Mouse (Mus musculus) forebrain, embryonic 12.5 days (tissue): ENCODE results near the gene Tnfrsf13c. TPM values are rescaled to one million over a fixed set of nuclear protein-coding genes. Genes with fewer than 3 reads are reported as not detected.

ENCODE experiments used
- ATAC-seq: fragments of 200-750 bp; cut with Nextera tagmentation; 2 replicates; pipeline ENCODE4 v1.8.0; 2017; ENCODE audit warnings: moderate TSS enrichment; ENCODE audit not compliant: low FRiP score
- H3K27ac ChIP-seq: fragments of 300-500 bp; sonication (generic); 2 replicates; pipeline ENCODE4 v1.5.1; 2016; ENCODE audit warnings: mild to moderate bottlenecking
- H3K27me3 ChIP-seq: fragments of 300-500 bp; sonication (generic); 2 replicates; pipeline ENCODE4 v1.6.1; 2016; ENCODE audit warnings: mild to moderate bottlenecking
- H3K36me3 ChIP-seq: fragments of 300-500 bp; sonication (generic); replicated peaks from 2 replicates; pipeline ENCODE4 v1.6.1; 2016; ENCODE audit warnings: mild to moderate bottlenecking
- H3K4me1 ChIP-seq: fragments of 300-500 bp; sonication (generic); 2 replicates; pipeline ENCODE4 v1.6.1; 2016
- H3K4me2 ChIP-seq: fragments of 300-500 bp; sonication (generic); 2 replicates; pipeline ENCODE4 v1.6.1; 2016; ENCODE audit warnings: mild to moderate bottlenecking, moderate library complexity
- H3K4me3 ChIP-seq: fragments of 300-500 bp; sonication (generic); replicated peaks from 2 replicates; pipeline ENCODE4 v1.5.1; 2016; ENCODE audit warnings: mild to moderate bottlenecking
- H3K9ac ChIP-seq: fragments of 300-500 bp; sonication (generic); 2 replicates; pipeline ENCODE4 v1.6.1; 2016; ENCODE audit warnings: mild to moderate bottlenecking
- H3K9me3 ChIP-seq: fragments of 300-500 bp; sonication (generic); 2 replicates; pipeline ENCODE4 v1.6.1; 2016
- WGBS: fragments of 180-500 bp; shearing (Covaris S2); methylation state at CpG from one replicate; pipeline ENCODE4 v1.1.7; 2016; 5-methylcytosine and 5-hydroxymethylcytosine counted together
- microRNA counts: library from miRNA; unstranded; fragments of <30 nt; microRNA quantifications from one replicate; lab custom pipeline; 2017
- microRNA-seq: library from miRNA; unstranded; fragments of <30 nt; microRNA quantifications from one replicate; pipeline ENCODE4, GENCODE M21; 2017
- polyA plus RNA-seq: library from polyadenylated mRNA; unstranded; fragments of >200 nt; fragmentation: Nextera tagmentation; extraction: Ambion mirVana; gene quantifications from 2 replicates; pipeline ENCODE4 v1.2.1, GENCODE M21; 2016

Tnfrsf13c gene
- polyA plus RNA-seq, 1 experiment from 2014 or later: 0.29 TPM

GRCm38 (mm10) chr15:82185062-82185783 lies 38.9 kb downstream of the Tnfrsf13c start:
- H3K9me3 ChIP-seq: peaks cover 7% of the 10 kb centered on the region
- H3K27me3 ChIP-seq: no peaks in the 10 kb centered on the region
- WGBS: 93% methylated on average over 14 of the region's 14 CpGs
- no peak overlapping the region for H3K4me3 ChIP-seq
- H3K36me3 ChIP-seq: peaks cover 100% of the 10 kb centered on the region
- ATAC-seq: no peak
- 0 out of 2 replicates have a peak overlapping the region, but pooled peaks have one; percentile 19 for H3K27ac ChIP-seq
- H3K4me2 ChIP-seq: no peak overlapping the region
- no peaks in the 10 kb centered on the region for H3K4me1 ChIP-seq
- H3K9ac ChIP-seq: no peak overlapping the region

- Histone ChIP-seq H3K9ac (no peak overlapping the region), H3K4me3 (no peak overlapping the region), H3K36me3 (peaks cover 100% of the 10 kb centered on the region), H3K4me1 (no peaks in the 10 kb centered on the region), H3K27me3 (no peaks in the 10 kb centered on the region), H3K9me3 (peaks cover 10% of the 10 kb centered on the region), H3K27ac (0 out of 2 replicates have a peak overlapping the region, but pooled peaks have one; percentile 19), H3K4me2 (no peak overlapping the region)
- ATAC-seq: no peak
- WGBS: 96% methylated on average over 10 of the region's 10 CpGs
Observed at GRCm38 (mm10) chr15:82184656-82185055, 39.5 kb downstream of the Tnfrsf13c start.

- Histone ChIP-seq H3K9me3 (peaks cover 10% of the 10 kb centered on the region), H3K4me2 (no peak overlapping the region), H3K27ac (peak overlapping the region; percentile 42; the same call in 1 of the 2 replicates), H3K27me3 (no peaks in the 10 kb centered on the region), H3K4me3 (no peak overlapping the region), H3K4me1 (no peaks in the 10 kb centered on the region), H3K9ac (no peak overlapping the region), H3K36me3 (peaks cover 100% of the 10 kb centered on the region)
- WGBS: 88% methylated on average over 7 of the region's 7 CpGs
- ATAC-seq: no peak
Observed at GRCm38 (mm10) chr15:82184183-82184582, 40.0 kb downstream of the Tnfrsf13c start.

GRCm38 (mm10) chr15:82183596-82183995 lies 40.6 kb downstream of the Tnfrsf13c start:
- Histone ChIP-seq H3K4me2 (no peak overlapping the region), H3K9ac (no peak overlapping the region), H3K27ac (peak overlapping the region; percentile 42; the same call in 1 of the 2 replicates), H3K9me3 (peaks cover 10% of the 10 kb centered on the region), H3K27me3 (no peaks in the 10 kb centered on the region), H3K4me1 (no peaks in the 10 kb centered on the region), H3K36me3 (peaks cover 100% of the 10 kb centered on the region), H3K4me3 (no peak overlapping the region)
- WGBS: 87% methylated on average over 10 of the region's 10 CpGs
- no peak for ATAC-seq

- Histone ChIP-seq H3K4me2 (no peak overlapping the region), H3K27ac (no peak overlapping the region), H3K9me3 (peaks cover 10% of the 10 kb centered on the region), H3K27me3 (no peaks in the 10 kb centered on the region), H3K4me3 (no peak overlapping the region), H3K4me1 (no peaks in the 10 kb centered on the region), H3K36me3 (peaks cover 100% of the 10 kb centered on the region), H3K9ac (no peak overlapping the region)
- ATAC-seq: no peak
- 97% methylated on average over 4 of the region's 4 CpGs for WGBS
Observed at GRCm38 (mm10) chr15:82182311-82182710, 41.9 kb downstream of the Tnfrsf13c start.

- Histone ChIP-seq H3K4me2 (no peak overlapping the region), H3K9me3 (peaks cover 10% of the 10 kb centered on the region)
- 96% methylated on average over 5 of the region's 5 CpGs for WGBS
Observed at GRCm38 (mm10) chr15:82181131-82181530, 43.0 kb downstream of the Tnfrsf13c start.

GRCm38 (mm10) chr15:82177743-82178290 lies 46.4 kb downstream of the Tnfrsf13c start:
- peaks cover 10% of the 10 kb centered on the region for H3K9me3 ChIP-seq
- H3K4me3 ChIP-seq: no peak overlapping the region
- WGBS: 90% methylated on average over 7 of the region's 7 CpGs

More at GRCm38 (mm10) chr15:82181131-82181530, 43.0 kb downstream of the Tnfrsf13c start:
- Histone ChIP-seq H3K27me3 (no peaks in the 10 kb centered on the region), H3K9ac (no peak overlapping the region), H3K27ac (no peak overlapping the region), H3K4me3 (no peak overlapping the region), H3K4me1 (no peaks in the 10 kb centered on the region), H3K36me3 (peaks cover 99% of the 10 kb centered on the region)
- no peak for ATAC-seq

GRCm38 (mm10) chr15:82175091-82175490 lies 49.1 kb downstream of the Tnfrsf13c start:
- 93% methylated on average over 9 of the region's 9 CpGs for WGBS

More at GRCm38 (mm10) chr15:82177743-82178290, 46.4 kb downstream of the Tnfrsf13c start:
- Histone ChIP-seq H3K4me2 (no peak overlapping the region), H3K9ac (no peak overlapping the region), H3K4me1 (no peaks in the 10 kb centered on the region), H3K36me3 (peaks cover 96% of the 10 kb centered on the region), H3K27ac (no peak overlapping the region), H3K27me3 (no peaks in the 10 kb centered on the region)
- no peak for ATAC-seq

GRCm38 (mm10) chr15:82172648-82173047 lies 51.5 kb downstream of the Tnfrsf13c start:
- no peak for ATAC-seq
- H3K9me3 ChIP-seq: no peaks in the 10 kb centered on the region
- no peak overlapping the region for H3K4me2 ChIP-seq
- H3K9ac ChIP-seq: no peak overlapping the region
- peaks cover 4% of the 10 kb centered on the region for H3K4me1 ChIP-seq
- 94% methylated on average over 8 of the region's 8 CpGs for WGBS
- peaks cover 75% of the 10 kb centered on the region for H3K36me3 ChIP-seq
- no peak overlapping the region for H3K27ac ChIP-seq
- no peaks in the 10 kb centered on the region for H3K27me3 ChIP-seq
- H3K4me3 ChIP-seq: no peak overlapping the region

More at GRCm38 (mm10) chr15:82175091-82175490, 49.1 kb downstream of the Tnfrsf13c start:
- H3K4me3 ChIP-seq: no peak overlapping the region
- 0 out of 2 replicates have a peak, but pooled peaks cover 3% of the 10 kb centered on the region for H3K9me3 ChIP-seq
- H3K27ac ChIP-seq: no peak overlapping the region
- H3K36me3 ChIP-seq: peaks cover 95% of the 10 kb centered on the region
- no peak overlapping the region for H3K9ac ChIP-seq
- ATAC-seq: no peak
- no peaks in the 10 kb centered on the region for H3K4me1 ChIP-seq
- H3K4me2 ChIP-seq: no peak overlapping the region
- no peaks in the 10 kb centered on the region for H3K27me3 ChIP-seq

MicroRNAs within 50 kb of the gene (microRNA counts, 519-probe panel; counts per million panel counts)
- microRNA mmu-miR-33 (lab: Ali Mortazavi, UCI): 3,850 counts per million, percentile 42 among the panel's probes with 10 or more counts

Small RNA genes within 50 kb of the gene (microRNA-seq; reads per million reads assigned to microRNA genes)
- gene Mir33: 135 reads per million, percentile 52 among the genes with 10 or more reads in this experiment

Other genes starting within 250 kb of the Tnfrsf13c start
- not detected in 2 replicates for gene 1700029P11Rik, start 243.8 kb downstream of the Tnfrsf13c start, polyA plus RNA-seq
- 58.5 and 64.4 TPM in 2 replicates for gene Xrcc6, start 236.5 kb downstream of the Tnfrsf13c start, polyA plus RNA-seq
- gene Desi1, start 190.5 kb downstream of the Tnfrsf13c start, polyA plus RNA-seq: 39.2 and 40.7 TPM in 2 replicates
- gene Snu13, start 176.8 kb downstream of the Tnfrsf13c start, polyA plus RNA-seq: 210 and 220 TPM in 2 replicates
- 0.06 TPM in 1 of 2 replicates, not detected in the other for gene 4930407I10Rik, start 165.2 kb downstream of the Tnfrsf13c start, polyA plus RNA-seq
- 0.06 and 0.08 TPM in 2 replicates for gene Mei1, start 154.4 kb downstream of the Tnfrsf13c start, polyA plus RNA-seq
- 17.5 and 19.0 TPM in 2 replicates for gene Ccdc134, start 96.4 kb downstream of the Tnfrsf13c start, polyA plus RNA-seq
- gene Srebf2, start 77.2 kb downstream of the Tnfrsf13c start, polyA plus RNA-seq: 244 and 265 TPM in 2 replicates
- 0.90 and 2.4 TPM in 2 replicates for gene Shisa8, start 11.6 kb downstream of the Tnfrsf13c start, polyA plus RNA-seq
- gene Cenpm, start 20.4 kb upstream of the Tnfrsf13c start, polyA plus RNA-seq: 81.3 and 86.4 TPM in 2 replicates
- 3.9 and 4.7 TPM in 2 replicates for gene 1500009C09Rik, start 28.0 kb upstream of the Tnfrsf13c start, polyA plus RNA-seq
- gene Sept3, start 50.5 kb upstream of the Tnfrsf13c start, polyA plus RNA-seq: 223 and 233 TPM in 2 replicates
- gene Wbp2nl, start 74.6 kb upstream of the Tnfrsf13c start, polyA plus RNA-seq: 0.14 and 0.18 TPM in 2 replicates
- 20.4 and 20.5 TPM in 2 replicates for gene Naga, start 114.6 kb upstream of the Tnfrsf13c start, polyA plus RNA-seq
- gene Pheta2, start 114.6 kb upstream of the Tnfrsf13c start, polyA plus RNA-seq: 3.0 and 3.6 TPM in 2 replicates
- gene Smdt1, start 114.6 kb upstream of the Tnfrsf13c start, polyA plus RNA-seq: 245 and 250 TPM in 2 replicates
- 277 and 278 TPM in 2 replicates for gene Ndufa6, start 130.0 kb upstream of the Tnfrsf13c start, polyA plus RNA-seq
- 2.1 and 2.8 TPM in 2 replicates for gene Cyp2d22, start 155.9 kb upstream of the Tnfrsf13c start, polyA plus RNA-seq
- gene Cyp2d11, start 169.7 kb upstream of the Tnfrsf13c start, polyA plus RNA-seq: not detected in 2 replicates
- not detected in 2 replicates for gene Cyp2d10, start 182.8 kb upstream of the Tnfrsf13c start, polyA plus RNA-seq
- not detected in 2 replicates for gene Cyp2d9, start 209.1 kb upstream of the Tnfrsf13c start, polyA plus RNA-seq